Comparison of ENCODE assay signal across 14 mouse cellular contexts in the genomic region with DNA sequence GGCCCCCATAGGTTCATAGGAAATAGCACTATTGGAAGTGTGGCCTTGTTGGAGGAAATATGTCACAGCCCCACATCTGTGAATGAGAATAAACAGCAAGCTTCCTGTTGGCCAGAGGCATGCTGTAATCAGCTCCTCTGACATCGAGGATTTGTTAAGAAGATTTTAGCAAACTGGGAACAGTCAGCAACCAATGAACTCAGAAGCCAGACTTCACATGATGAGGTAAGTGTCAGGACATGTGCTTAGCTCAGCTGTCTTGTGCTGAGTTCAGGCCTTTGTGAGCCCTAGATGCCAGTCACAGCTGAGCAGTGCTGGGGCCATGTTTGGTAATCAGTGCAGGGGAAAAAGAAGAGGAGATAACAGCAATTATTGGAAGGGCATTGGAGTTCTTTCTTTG.
A peak's percentile ranks its signal among the peaks of the same experiment; 100 is the strongest.
DNase-seq lines count a peak whose midpoint lies in the region; ATAC-seq and TF ChIP-seq lines count a peak whose summit lies in the region.
"Had no signal": no experiment of that assay in that cellular context is flagged by ENCODE, and none has a peak within 500 bp of the region (broad histone marks: within the 10 kb centered on the region; RNA-seq: fewer than 3 reads in every experiment).

No protein-coding gene starts in this region.

- TF ChIP-seq EP300 in lung, postnatal 0 days (IDR thresholded peaks at IDR 0.05) = peak; percentile 38; the same call in 1 of the 2 replicates

- no peak overlapping the region for H3K4me2 ChIP-seq in lung, postnatal 0 days (replicated peaks; ENCODE audit: low read depth, low read length)
- H3K4me2 ChIP-seq in heart, embryonic 14.5 days (ENCODE audit: low read length) = peak overlapping the region; percentile 2; the same call in 1 of the 2 replicates
- H3K4me2 ChIP-seq: embryonic facial prominence, embryonic 15.5 days; liver, embryonic 15.5 days; midbrain, embryonic 13.5 days had no signal

- no peaks in the 10 kb centered on the region for H3K9me3 ChIP-seq in lung, postnatal 0 days (ENCODE audit: low read length)
- H3K9me3 ChIP-seq in heart, embryonic 14.5 days (ENCODE audit: control insufficient read depth, low read length) = no peaks in the 10 kb centered on the region
- H3K9me3 ChIP-seq: embryonic facial prominence, embryonic 15.5 days; liver, embryonic 15.5 days; midbrain, embryonic 13.5 days had no signal

- H3K4me3 ChIP-seq in lung, postnatal 0 days (ENCODE audit: low read depth, low read length) = no peak overlapping the region
- no peak overlapping the region for H3K4me3 ChIP-seq in lung, adult 2 months (replicated peaks; ENCODE audit: extremely low read depth, low read depth, low read length)
- no peak overlapping the region for H3K4me3 ChIP-seq in heart, embryonic 14.5 days (ENCODE audit: control insufficient read depth in 1 of 2, insufficient read depth in 1 of 2, low read depth in 1 of 2, low read length in 2 of 2)
- H3K4me3 ChIP-seq in kidney, adult 2 months (ENCODE audit: insufficient read depth, low read depth, low read length) = no peak overlapping the region
- H3K4me3 ChIP-seq: embryonic facial prominence, embryonic 15.5 days; liver, embryonic 15.5 days; midbrain, embryonic 13.5 days had no signal

- 30% methylated on average over 1 of the region's 1 CpGs for WGBS in lung, postnatal 0 days
- WGBS in lung, adult 2 months = 12% methylated on average over 1 of the region's 1 CpGs
- WGBS in heart, embryonic 14.5 days = 0% methylated on average over 1 of the region's 1 CpGs
- 37% methylated on average over 1 of the region's 1 CpGs for WGBS in kidney, adult 2 months

- no peaks in the 10 kb centered on the region for H3K4me1 ChIP-seq in lung, postnatal 0 days (ENCODE audit: insufficient read depth, low read depth, low read length)
- H3K4me1 ChIP-seq in lung, adult 2 months (ENCODE audit: control insufficient read depth, insufficient read depth, low read length) = peaks cover 2% of the 10 kb centered on the region
- H3K4me1 ChIP-seq in heart, embryonic 14.5 days (ENCODE audit: control insufficient read depth in 2 of 2, insufficient read depth in 2 of 2, low read length in 2 of 2) = peaks cover 15 to 40% of the 10 kb centered on the region in 2 experiments
- H3K4me1 ChIP-seq in kidney, adult 2 months (ENCODE audit: control insufficient read depth, insufficient read depth, low read length) = no peaks in the 10 kb centered on the region; the same call in 1 of the 2 replicates
- H3K4me1 ChIP-seq: embryonic facial prominence, embryonic 15.5 days; liver, embryonic 15.5 days had no signal

- 0 out of 2 replicates have a peak, but pooled peaks have one; percentile 14 for ATAC-seq in frontal cortex, adult (ENCODE audit: low TSS enrichment)
- ATAC-seq in lung, postnatal 0 days = peak; percentile 79
- ATAC-seq in heart, embryonic 14.5 days (ENCODE audit: insufficient number of reproducible peaks, insufficient read depth, low FRiP score, low read depth) = peak; percentile 62
- ATAC-seq: midbrain, embryonic 13.5 days had no signal

- no peak overlapping the region; the same call in 1 of the 2 replicates for H3K27ac ChIP-seq in lung, postnatal 0 days (ENCODE audit: low read length)
- H3K27ac ChIP-seq in heart, embryonic 14.5 days (replicated peaks in 1 of 2; ENCODE audit: control insufficient read depth in 1 of 2, insufficient read depth in 1 of 2, low read depth in 2 of 2, low read length in 2 of 2) = peak overlapping the region; percentile 59 to 79
- no peak overlapping the region for H3K27ac ChIP-seq in kidney, adult 2 months (ENCODE audit: insufficient read depth, low read depth, low read length)
- H3K27ac ChIP-seq: embryonic facial prominence, embryonic 15.5 days; liver, embryonic 15.5 days; midbrain, embryonic 13.5 days had no signal

- no peak for DNase-seq in frontal cortex, postnatal 36 days (ENCODE audit: low spot score in 2 of 2)
- peak; percentile 54 for DNase-seq in lung, postnatal 0 days (ENCODE audit: low spot score)
- no peak for DNase-seq in lung, adult 2 months
- no peak for DNase-seq in embryo, embryonic 10.5 days (ENCODE audit: low spot score)
- no peak for DNase-seq in kidney, adult 2 months
- DNase-seq in spleen, adult 12 weeks (ENCODE audit: low spot score) = no peak
- DNase-seq: cerebellum, postnatal 25 days; kidney, adult 18-20 months; right cerebral cortex, postnatal 4 days had no signal

- no peak overlapping the region for H3K9ac ChIP-seq in lung, postnatal 0 days (replicated peaks; ENCODE audit: low read depth)
- H3K9ac ChIP-seq in heart, embryonic 14.5 days (ENCODE audit: low read length) = no peak overlapping the region
- H3K9ac ChIP-seq: embryonic facial prominence, embryonic 15.5 days; liver, embryonic 15.5 days; midbrain, embryonic 13.5 days had no signal

- H3K27me3 ChIP-seq in lung, postnatal 0 days (replicated peaks; ENCODE audit: insufficient read depth, low read length) = no peaks in the 10 kb centered on the region
- no peaks in the 10 kb centered on the region for H3K27me3 ChIP-seq in heart, embryonic 14.5 days (ENCODE audit: control insufficient read depth, insufficient read depth, low read length)
- no peaks in the 10 kb centered on the region for H3K27me3 ChIP-seq in kidney, adult 2 months (replicated peaks; ENCODE audit: control insufficient read depth, insufficient read depth, low read length)
- H3K27me3 ChIP-seq: embryonic facial prominence, embryonic 15.5 days; liver, embryonic 15.5 days; midbrain, embryonic 13.5 days had no signal

- TF ChIP-seq CTCF in lung, postnatal 0 days (IDR thresholded peaks at IDR 0.05) = no peak
- no peak for TF ChIP-seq CTCF in lung, adult 2 months (IDR thresholded peaks at IDR 0.05; ENCODE audit: insufficient read depth, low read length)
- no peak for TF ChIP-seq CTCF in kidney, adult 2 months (conservative IDR thresholded peaks at IDR 0.05; ENCODE audit: insufficient read depth, insufficient read length, low read depth, low read length)

- H3K36me3 ChIP-seq in lung, postnatal 0 days (ENCODE audit: insufficient read depth, low read length) = no peaks in the 10 kb centered on the region
- H3K36me3 ChIP-seq in heart, embryonic 14.5 days (ENCODE audit: control insufficient read depth, insufficient read depth, low read length) = no peaks in the 10 kb centered on the region
- no peaks in the 10 kb centered on the region for H3K36me3 ChIP-seq in kidney, adult 2 months (ENCODE audit: control insufficient read depth, insufficient read depth, low read length)
- H3K36me3 ChIP-seq: embryonic facial prominence, embryonic 15.5 days; liver, embryonic 15.5 days; midbrain, embryonic 13.5 days had no signal

- no peak for TF ChIP-seq POLR2A in lung, adult 2 months (IDR thresholded peaks at IDR 0.05; ENCODE audit: borderline replicate concordance, extremely low read depth, low read depth, low read length)
- TF ChIP-seq POLR2A in kidney, adult 2 months (IDR thresholded peaks at IDR 0.05; ENCODE audit: low read depth, low read length) = no peak

Comparison
In these comparisons a context has a peak if more than half of its experiments do, and no peak if none do; other contexts are left out.
1. ATAC-seq: peak in every context shown above with its lines; median percentile 79 in lung, postnatal 0 days; 62 in heart, embryonic 14.5 days; 14 in frontal cortex, adult.
2. H3K27ac ChIP-seq: peak in heart, embryonic 14.5 days (2 of 2); none in lung, postnatal 0 days (single experiment) and kidney, adult 2 months (single experiment).